In the genomic region with DNA sequence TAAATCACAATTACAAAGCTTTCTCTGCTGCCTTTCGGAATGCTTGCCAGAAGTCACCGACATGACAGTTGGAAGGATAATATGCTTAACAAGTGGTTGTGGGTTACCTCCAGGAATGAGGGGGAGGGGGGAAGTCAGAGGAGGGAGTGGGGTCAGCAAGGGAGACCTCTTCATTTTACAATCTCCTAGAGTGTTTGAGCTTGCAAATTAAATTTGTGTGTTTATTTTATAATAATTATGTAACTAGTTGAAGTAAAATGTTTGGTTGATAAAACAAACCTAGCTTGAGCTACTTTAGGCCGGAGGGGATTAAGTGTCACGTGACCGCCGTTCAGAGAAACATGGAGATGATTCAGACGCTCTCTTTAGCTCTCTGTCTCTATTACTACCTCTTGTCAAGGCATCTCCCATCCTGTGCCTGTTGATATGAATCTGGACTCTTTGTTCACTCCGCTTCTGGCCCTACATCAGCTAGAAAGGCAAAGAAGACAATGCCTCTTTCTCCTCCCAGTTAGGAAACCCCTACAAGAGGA, we compare ENCODE assay signal across 26 mouse cellular contexts.
DNase-seq lines count a peak whose midpoint lies in the region; ATAC-seq and TF ChIP-seq lines count a peak whose summit lies in the region.
"Had no signal": no experiment of that assay in that cellular context is flagged by ENCODE, and none has a peak within 500 bp of the region (broad histone marks: within the 10 kb centered on the region; RNA-seq: fewer than 3 reads in every experiment).

No protein-coding gene starts in this region.

- TF ChIP-seq CTCF in Patski (IDR thresholded peaks at IDR 0.05) = no peak

- POLR2A ChIA-PET in Patski (lab: Charles Lee) = no interaction called here

- no peak overlapping the region for H3K4me2 ChIP-seq in hindbrain, embryonic 11.5 days (replicated peaks; ENCODE audit: low read depth, low read length)
- H3K4me2 ChIP-seq in lung, embryonic 15.5 days = no peak overlapping the region
- H3K4me2 ChIP-seq in stomach, embryonic 16.5 days (ENCODE audit: low read depth, low read length) = no peak overlapping the region
- H3K4me2 ChIP-seq: forebrain, embryonic 15.5 days; heart, embryonic 13.5 days; liver, embryonic 12.5 days; neural tube, embryonic 13.5 days had no signal

- no peaks in the 10 kb centered on the region for H3K36me3 ChIP-seq in hindbrain, embryonic 10.5 days
- no peaks in the 10 kb centered on the region for H3K36me3 ChIP-seq in hindbrain, embryonic 11.5 days (ENCODE audit: control insufficient read depth, insufficient read depth, low read length)
- no peaks in the 10 kb centered on the region for H3K36me3 ChIP-seq in lung, embryonic 15.5 days
- no peaks in the 10 kb centered on the region for H3K36me3 ChIP-seq in stomach, embryonic 16.5 days (ENCODE audit: control insufficient read depth, insufficient read depth, low read length)
- H3K36me3 ChIP-seq: forebrain, embryonic 10.5 days; forebrain, embryonic 15.5 days; heart, embryonic 13.5 days; liver, embryonic 12.5 days; midbrain, embryonic 10.5 days; neural tube, embryonic 13.5 days had no signal

- no peak for ATAC-seq in hindbrain, embryonic 11.5 days (ENCODE audit: low FRiP score)
- no peak for ATAC-seq in lung, embryonic 15.5 days (ENCODE audit: borderline replicate concordance, extremely low read depth, low FRiP score, low TSS enrichment)
- ATAC-seq in Patski = no peak
- ATAC-seq in stomach, embryonic 16.5 days (ENCODE audit: insufficient read depth, low FRiP score) = peak; percentile 57; the same call in 1 of the 2 replicates
- ATAC-seq: activated CD4-positive, CD25-positive, alpha-beta regulatory T cell, adult 4 months; forebrain, embryonic 15.5 days; liver, embryonic 12.5 days; liver, postnatal 0 days had no signal

- H3K27ac ChIP-seq in hindbrain, embryonic 10.5 days = 0 out of 2 replicates have a peak overlapping the region, but pooled peaks have one; percentile 23
- H3K27ac ChIP-seq in hindbrain, embryonic 11.5 days (ENCODE audit: low read depth, low read length) = no peak overlapping the region
- H3K27ac ChIP-seq in lung, embryonic 15.5 days = peak overlapping the region; percentile 41; the same call in 1 of the 2 replicates
- no peak overlapping the region for H3K27ac ChIP-seq in stomach, embryonic 16.5 days (ENCODE audit: low read length)
- H3K27ac ChIP-seq: forebrain, embryonic 10.5 days; forebrain, embryonic 15.5 days; gastrocnemius, adult 2 months; heart, adult 2 months; heart, embryonic 13.5 days; layer of hippocampus, adult 2 months; liver, embryonic 12.5 days; midbrain, embryonic 10.5 days; neural tube, embryonic 13.5 days had no signal

- WGBS in hindbrain, embryonic 10.5 days = 64% methylated on average over 8 of the region's 8 CpGs
- WGBS in hindbrain, embryonic 11.5 days = 64% methylated on average over 8 of the region's 8 CpGs
- 27% methylated on average over 8 of the region's 8 CpGs for WGBS in lung, embryonic 15.5 days
- 29% methylated on average over 8 of the region's 8 CpGs for WGBS in stomach, embryonic 16.5 days

- peaks cover 56% of the 10 kb centered on the region for H3K4me1 ChIP-seq in hindbrain, embryonic 10.5 days (replicated peaks)
- no peaks in the 10 kb centered on the region; the same call in 1 of the 2 replicates for H3K4me1 ChIP-seq in hindbrain, embryonic 11.5 days (replicated peaks; ENCODE audit: control insufficient read depth, insufficient read depth, low read length)
- H3K4me1 ChIP-seq in lung, embryonic 15.5 days = peaks cover 22% of the 10 kb centered on the region
- peaks cover 16% of the 10 kb centered on the region for H3K4me1 ChIP-seq in stomach, embryonic 16.5 days (ENCODE audit: control insufficient read depth, insufficient read depth, low read length)

- DNase-seq in hindbrain, embryonic 10.5 days (ENCODE audit: low spot score) = no peak
- DNase-seq in hindbrain, embryonic 11.5 days (ENCODE audit: low spot score) = no peak
- no peak for DNase-seq in lung, postnatal 36 days
- peak; percentile 9 for DNase-seq in Patski (ENCODE audit: low read depth, low spot score)
- DNase-seq in layer of hippocampus, postnatal 25 days (ENCODE audit: extremely low spot score in 1 of 2, low spot score in 1 of 2) = no peak
- DNase-seq: adrenal gland, postnatal 36 days; cerebellum, postnatal 25 days; gastrocnemius, adult 2 months; gastrocnemius, postnatal 36 days; heart, adult 2 months; heart, postnatal 10 days; kidney, postnatal 25 days; liver, postnatal 0 days; lung, postnatal 10 days; right cerebral cortex, postnatal 25 days; thymus, postnatal 4 days had no signal

- CTCF ChIA-PET in Patski (lab: Charles Lee) = no interaction called here

- in situ Hi-C loops in Patski (cut with MboI; ENCODE audit: low pct_unique_long_range_greater_than_20kb) = no loop called here

- no peak overlapping the region for H3K4me3 ChIP-seq in hindbrain, embryonic 10.5 days
- H3K4me3 ChIP-seq in hindbrain, embryonic 11.5 days (ENCODE audit: low read depth, low read length) = no peak overlapping the region
- H3K4me3 ChIP-seq in lung, embryonic 15.5 days = no peak overlapping the region
- no peak overlapping the region for H3K4me3 ChIP-seq in stomach, embryonic 16.5 days (replicated peaks; ENCODE audit: low read length)
- H3K4me3 ChIP-seq: forebrain, embryonic 10.5 days; forebrain, embryonic 15.5 days; gastrocnemius, adult 2 months; heart, adult 2 months; heart, embryonic 13.5 days; layer of hippocampus, adult 2 months; liver, embryonic 12.5 days; midbrain, embryonic 10.5 days; neural tube, embryonic 13.5 days had no signal

- H3K27me3 ChIP-seq in hindbrain, embryonic 10.5 days (ENCODE audit: insufficient read depth, poor library complexity, severe bottlenecking) = peaks cover 62% of the 10 kb centered on the region
- no peaks in the 10 kb centered on the region for H3K27me3 ChIP-seq in hindbrain, embryonic 11.5 days (ENCODE audit: control insufficient read depth, insufficient read depth, low read length)
- H3K27me3 ChIP-seq in lung, embryonic 15.5 days = peaks cover 26% of the 10 kb centered on the region; the same call in 1 of the 2 replicates
- peaks cover 5% of the 10 kb centered on the region for H3K27me3 ChIP-seq in Patski
- peaks cover 22% of the 10 kb centered on the region for H3K27me3 ChIP-seq in stomach, embryonic 16.5 days (ENCODE audit: control insufficient read depth, insufficient read depth, low read length)

- H3K9me3 ChIP-seq in hindbrain, embryonic 10.5 days = no peaks in the 10 kb centered on the region
- H3K9me3 ChIP-seq in hindbrain, embryonic 11.5 days (ENCODE audit: control insufficient read depth, low read length) = no peaks in the 10 kb centered on the region
- no peaks in the 10 kb centered on the region for H3K9me3 ChIP-seq in lung, embryonic 15.5 days
- 0 out of 2 replicates have a peak, but pooled peaks cover 4% of the 10 kb centered on the region for H3K9me3 ChIP-seq in stomach, embryonic 16.5 days (replicated peaks; ENCODE audit: control insufficient read depth, low read length)
- H3K9me3 ChIP-seq: forebrain, embryonic 10.5 days; forebrain, embryonic 15.5 days; heart, embryonic 13.5 days; liver, embryonic 12.5 days; midbrain, embryonic 10.5 days; neural tube, embryonic 13.5 days had no signal

- no peak overlapping the region for H3K9ac ChIP-seq in hindbrain, embryonic 11.5 days (ENCODE audit: low read depth, low read length)
- H3K9ac ChIP-seq in lung, embryonic 15.5 days = no peak overlapping the region
- no peak overlapping the region for H3K9ac ChIP-seq in stomach, embryonic 16.5 days (ENCODE audit: low read length)
- H3K9ac ChIP-seq: forebrain, embryonic 15.5 days; heart, embryonic 13.5 days; liver, embryonic 12.5 days; liver, postnatal 0 days; neural tube, embryonic 13.5 days had no signal

Comparison
In these comparisons a context has a peak if more than half of its experiments do, and no peak if none do; other contexts are left out.
1. H3K27ac ChIP-seq: peak in hindbrain, embryonic 10.5 days (single experiment) and lung, embryonic 15.5 days (single experiment); none in hindbrain, embryonic 11.5 days (single experiment) and stomach, embryonic 16.5 days (single experiment).